Mouse (Mus musculus) heart, adult 9 months (tissue): ENCODE data around the gene BC048562.

Source experiments
- DNase-seq, 2 experiments: peaks; one replicate each; pipeline ENCODE4 v3.0.0; 2022; ENCODE audit warnings: low spot score in 2 of 2

BC048562 gene

GRCm38 (mm10) chr9:108479241-108479640 lies 43.0 kb downstream of the BC048562 start:
- DNase-seq, result no peak

- DNase-seq, result peak; percentile 82 to 89
Observed at GRCm38 (mm10) chr9:108479721-108480351, 43.6 kb downstream of the BC048562 start, which contains the start of gene Lamb2. Gene Lamb2, plus strand, starts transcription at chr9:108479736.

- DNase-seq, result no peak
Observed at GRCm38 (mm10) chr9:108480813-108481519, 44.7 kb downstream of the BC048562 start.

GRCm38 (mm10) chr9:108481520-108482210 lies 45.4 kb downstream of the BC048562 start:
- peak; percentile 60 to 71 for DNase-seq

GRCm38 (mm10) chr9:108483051-108483790 lies 46.9 kb downstream of the BC048562 start:
- DNase-seq, result no peak

GRCm38 (mm10) chr9:108484021-108484420 lies 47.7 kb downstream of the BC048562 start:
- no peak for DNase-seq

- no peak for DNase-seq
Observed at GRCm38 (mm10) chr9:108485301-108485875, 49.1 kb downstream of the BC048562 start.

- no peak for DNase-seq
Observed at GRCm38 (mm10) chr9:108486973-108487530, 50.8 kb downstream of the BC048562 start.

GRCm38 (mm10) chr9:108488403-108488802 lies 52.1 kb downstream of the BC048562 start:
- DNase-seq, result no peak

- no peak for DNase-seq
Observed at GRCm38 (mm10) chr9:108489215-108489614, 52.9 kb downstream of the BC048562 start.

GRCm38 (mm10) chr9:108489702-108490558 lies 53.6 kb downstream of the BC048562 start:
- DNase-seq, result peak in 1 of 2 experiments; percentile 41

GRCm38 (mm10) chr9:108490559-108491285 lies 54.4 kb downstream of the BC048562 start, which contains the start of gene Usp19:
Gene Usp19, plus strand, starts transcription at chr9:108490602.
- DNase-seq, result peak; percentile 95 to 96

- DNase-seq, result no peak
Observed at GRCm38 (mm10) chr9:108491286-108491580, 55.0 kb downstream of the BC048562 start.

GRCm38 (mm10) chr9:108492043-108492750 lies 55.9 kb downstream of the BC048562 start:
- DNase-seq, result peak in 1 of 2 experiments; percentile 26

- no peak for DNase-seq
Observed at GRCm38 (mm10) chr9:108493246-108493645, 57.0 kb downstream of the BC048562 start.

- no peak for DNase-seq
Observed at GRCm38 (mm10) chr9:108494146-108494825, 58.0 kb downstream of the BC048562 start.

GRCm38 (mm10) chr9:108494905-108495304 lies 58.6 kb downstream of the BC048562 start:
- DNase-seq, result no peak
